Mouse (Mus musculus): Measurements from ENCODE around the gene Cdh24.
"Not testable (repeated sequence)": the region's sequence is repeated elsewhere in the genome, so short reads cannot be mapped to it uniquely, and the experiment has no call there.

Gene Cdh24

DNA sequence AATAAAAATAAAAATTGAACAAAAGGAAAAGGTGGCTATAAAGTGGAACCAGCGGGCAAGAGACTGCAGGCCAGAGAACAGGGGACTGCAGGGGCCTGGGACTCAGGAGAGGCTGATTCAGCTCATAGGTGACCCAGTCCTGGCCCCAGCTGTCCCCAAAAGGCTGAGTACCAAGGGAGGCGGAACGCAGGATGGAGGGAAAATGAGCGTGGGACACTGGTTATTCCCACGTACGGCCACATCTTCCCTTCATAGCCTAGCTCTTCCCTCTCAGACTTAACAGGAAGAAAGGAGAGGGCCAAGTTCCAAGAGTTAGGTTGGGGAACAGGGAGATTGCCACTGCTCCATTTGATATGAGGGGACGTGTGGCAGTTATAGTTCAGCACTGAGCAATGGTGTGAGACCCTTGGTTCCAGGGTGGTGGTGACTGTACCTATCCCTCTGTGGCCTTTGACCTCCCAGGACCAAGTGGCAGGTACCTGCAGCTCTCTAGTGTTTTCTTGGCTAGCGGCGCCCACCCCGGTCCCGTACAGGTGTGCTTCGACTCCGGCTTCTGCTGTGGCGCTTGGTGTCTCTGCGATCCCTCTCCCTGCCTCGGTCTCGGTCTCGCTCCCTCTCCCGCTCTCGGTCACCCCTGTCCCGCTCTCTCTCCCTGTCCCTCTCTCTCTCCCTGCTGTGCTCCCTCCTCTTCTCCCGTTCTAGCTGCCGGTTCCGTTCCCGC, 1.2 kb upstream of the Cdh24 start:
- no peak for DNase-seq (ENCODE audit: low read depth)

DNA sequence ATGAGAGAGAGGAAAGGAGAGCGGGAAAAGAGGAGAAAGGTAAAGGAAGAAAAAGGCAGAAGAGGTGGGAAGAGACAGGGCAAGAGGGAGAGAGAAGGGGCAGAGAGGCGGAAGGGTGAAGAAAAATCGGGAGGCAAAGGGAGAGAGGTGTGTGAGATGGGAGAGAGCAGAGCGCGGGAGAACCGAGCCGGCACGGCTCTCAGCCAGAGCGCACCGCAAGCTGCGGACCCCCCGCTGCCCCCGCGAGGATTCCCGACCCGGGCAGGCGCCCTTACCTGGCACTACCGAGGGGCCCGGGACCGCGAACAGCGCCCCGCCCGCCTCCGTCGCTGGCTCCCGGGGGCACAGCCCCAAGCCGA, 239 bp downstream of the Cdh24 start, which contains the start of gene Gm17606:
TSS of gene Gm17606 (plus strand) at position 7 of the 359 bp plus-strand sequence.
- DNase-seq (ENCODE audit: low read depth) = no peak

DNA sequence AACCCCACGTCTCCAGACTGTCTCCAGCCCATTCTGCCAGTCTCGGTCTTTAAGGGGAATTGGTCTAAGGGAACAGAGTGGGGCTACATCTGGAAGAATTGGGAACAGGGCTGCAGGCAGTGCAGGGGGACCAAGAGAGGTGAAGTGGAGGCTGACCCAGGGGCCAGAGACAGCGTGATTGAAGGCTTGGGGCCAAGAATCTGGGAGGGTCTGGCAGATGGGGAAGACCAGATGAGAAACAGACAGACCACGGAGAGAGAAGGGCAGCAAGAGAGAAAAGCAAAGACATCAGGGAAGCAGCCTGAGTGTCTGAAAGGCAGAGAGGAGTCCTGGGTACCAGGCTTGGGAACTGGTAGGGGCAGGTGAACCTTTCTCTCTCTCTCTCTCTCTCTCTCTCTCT, 1.0 kb downstream of the Cdh24 start:
- no peak for DNase-seq (ENCODE audit: low read depth)

DNA sequence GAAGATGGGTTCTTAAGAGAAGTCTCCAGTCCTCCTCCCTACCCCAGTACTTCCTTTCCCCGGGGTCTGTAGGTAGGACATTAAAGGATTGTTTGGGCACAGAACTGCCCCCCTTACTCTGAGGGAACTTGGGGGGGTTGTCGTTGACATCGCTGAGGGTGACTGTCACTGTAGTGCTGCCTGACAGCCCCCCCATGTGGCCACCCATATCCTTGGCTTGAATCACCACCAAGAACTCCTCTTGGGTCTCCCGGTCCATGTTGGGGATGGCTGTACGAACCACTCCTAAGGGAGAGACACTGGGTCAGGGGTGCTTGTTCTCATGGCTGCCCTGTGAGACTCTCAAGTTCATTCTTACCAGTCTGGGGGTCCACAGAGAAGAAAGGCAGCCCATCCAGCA, 3.0 kb downstream of the Cdh24 start:
- no peak for DNase-seq (ENCODE audit: low read depth)

DNA sequence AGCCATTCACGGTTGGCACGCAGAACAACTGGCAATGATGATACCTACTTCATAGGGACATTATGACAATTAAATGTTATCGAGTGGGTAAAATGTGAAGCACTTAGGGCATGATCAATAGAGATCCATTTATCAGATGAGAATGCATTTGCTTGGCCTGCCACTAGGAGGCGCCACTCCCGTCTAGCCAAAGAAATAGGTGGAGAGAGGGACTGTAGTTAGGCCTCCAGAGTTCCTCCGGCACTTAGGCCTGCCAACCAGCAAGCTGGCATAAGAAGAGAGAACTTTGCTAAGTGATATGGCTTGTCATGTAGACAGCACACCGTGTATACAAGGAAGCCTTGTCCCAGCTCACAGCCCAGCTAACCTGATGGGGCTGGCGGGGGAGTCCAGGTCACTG, 4.2 kb downstream of the Cdh24 start:
- peak; percentile 51 for DNase-seq (ENCODE audit: low read depth)

DNA sequence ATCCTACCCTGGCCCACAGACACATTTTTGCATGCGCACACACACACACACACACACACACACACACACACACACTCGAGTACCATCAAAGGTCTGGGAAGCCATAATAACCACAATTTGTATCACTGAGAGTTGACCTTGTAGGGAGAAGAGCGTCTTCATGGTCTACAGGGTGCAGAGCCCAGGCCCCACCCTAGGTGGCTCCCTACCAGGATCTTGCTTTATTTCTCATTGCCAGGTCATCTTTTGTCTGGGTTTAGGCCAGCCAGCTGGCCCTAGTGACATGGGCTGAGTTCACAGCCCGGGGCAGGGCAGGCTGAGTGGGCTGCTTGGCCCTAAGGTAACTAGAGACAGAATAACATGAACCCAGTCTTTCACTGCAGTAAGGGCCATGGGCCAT, 7.0 kb downstream of the Cdh24 start:
- peak; percentile 53 for DNase-seq (ENCODE audit: low read depth)

DNA sequence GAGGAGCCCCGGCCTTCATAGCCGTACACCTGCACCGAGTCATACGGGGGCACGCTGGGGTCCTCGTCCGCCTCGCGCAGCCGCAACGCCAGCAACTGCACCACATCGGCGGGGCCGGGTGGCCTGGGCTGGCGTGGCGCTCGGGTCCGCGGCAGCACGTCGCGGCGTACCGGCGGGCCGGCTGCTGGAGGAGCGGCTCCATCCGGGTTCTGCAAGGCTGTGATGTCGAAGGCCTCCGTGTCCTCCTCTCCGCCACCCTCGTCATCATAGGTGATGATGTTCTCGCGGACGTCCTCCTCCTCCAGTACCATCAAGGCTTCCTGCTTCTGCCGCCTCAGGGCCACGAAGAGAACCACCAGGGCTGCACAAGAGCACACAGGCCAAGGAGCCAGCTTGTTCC, 8.9 kb downstream of the Cdh24 start:
- DNase-seq (ENCODE audit: low read depth) = no peak

DNA sequence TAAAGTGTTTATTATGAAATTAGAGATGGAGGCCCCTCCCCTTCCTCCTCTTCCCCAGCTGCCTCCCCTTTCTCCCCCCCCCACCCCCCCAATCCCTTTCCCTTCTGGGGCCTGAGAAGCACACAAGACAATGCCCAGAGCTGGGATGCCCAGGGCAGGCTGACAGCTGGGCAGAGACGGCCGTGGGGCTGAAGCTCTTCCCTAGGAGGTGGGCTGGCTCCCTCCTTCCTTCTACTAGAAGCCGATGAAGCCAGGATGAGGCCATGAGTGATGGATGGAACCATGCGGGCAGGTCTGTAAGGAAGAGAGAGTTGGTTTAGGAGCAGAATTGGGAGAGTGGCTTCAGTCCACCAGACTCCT, 9.9 kb downstream of the Cdh24 start:
- no peak for DNase-seq (ENCODE audit: low read depth)

DNA sequence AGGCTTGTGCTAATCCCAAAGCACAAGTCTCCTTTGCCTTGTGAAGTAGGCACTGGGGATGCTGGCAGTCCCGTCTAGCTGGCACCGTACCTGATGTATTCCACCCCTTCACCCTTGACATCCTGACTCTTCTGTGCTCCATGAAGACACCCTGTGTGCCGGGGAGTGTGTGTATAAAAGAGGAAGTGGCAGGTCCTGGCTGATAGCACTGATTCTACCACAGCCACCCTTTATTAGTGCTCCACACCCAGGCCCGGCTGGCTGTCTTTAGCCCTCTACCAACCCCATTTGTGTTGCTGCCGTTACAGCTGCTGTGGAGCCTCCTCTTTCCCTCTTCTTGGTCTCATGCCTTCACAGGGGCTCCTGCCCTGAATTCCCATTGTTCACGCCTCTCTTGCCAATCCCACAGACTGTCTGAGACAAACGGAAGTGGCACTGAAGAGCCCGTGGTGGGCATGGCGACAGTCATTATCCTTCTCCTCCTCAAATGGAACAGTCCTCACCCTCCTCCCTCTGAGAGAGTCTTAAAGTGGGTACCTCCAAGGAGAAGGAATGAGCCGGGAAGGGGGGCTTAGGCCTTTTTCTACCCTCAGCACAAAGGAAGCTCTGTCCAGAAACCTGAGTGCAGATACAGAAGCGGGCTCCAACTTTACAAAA, 10.5 kb downstream of the Cdh24 start:
- peak; percentile 38 for DNase-seq (ENCODE audit: low read depth)

DNA sequence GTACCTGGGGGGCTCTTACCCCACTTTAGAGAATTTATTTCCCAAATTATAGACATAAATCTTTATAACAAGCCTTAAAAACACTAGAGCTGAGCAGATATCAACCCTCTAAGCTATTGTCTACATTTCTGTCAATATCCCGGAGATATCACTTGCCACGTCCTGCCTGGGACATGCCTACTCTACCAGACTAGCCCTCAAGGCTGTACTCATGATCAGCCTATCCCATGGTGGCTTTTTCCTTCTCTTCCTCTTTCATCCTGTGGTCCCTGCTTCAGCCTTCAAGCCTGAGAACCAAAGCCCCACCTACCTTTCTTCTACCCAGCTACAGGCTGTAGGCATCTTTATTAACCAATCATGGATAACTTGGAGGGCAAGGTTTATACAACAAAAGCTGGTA, 11.4 kb downstream of the Cdh24 start:
- DNase-seq (ENCODE audit: low read depth) = peak; percentile 39

DNA sequence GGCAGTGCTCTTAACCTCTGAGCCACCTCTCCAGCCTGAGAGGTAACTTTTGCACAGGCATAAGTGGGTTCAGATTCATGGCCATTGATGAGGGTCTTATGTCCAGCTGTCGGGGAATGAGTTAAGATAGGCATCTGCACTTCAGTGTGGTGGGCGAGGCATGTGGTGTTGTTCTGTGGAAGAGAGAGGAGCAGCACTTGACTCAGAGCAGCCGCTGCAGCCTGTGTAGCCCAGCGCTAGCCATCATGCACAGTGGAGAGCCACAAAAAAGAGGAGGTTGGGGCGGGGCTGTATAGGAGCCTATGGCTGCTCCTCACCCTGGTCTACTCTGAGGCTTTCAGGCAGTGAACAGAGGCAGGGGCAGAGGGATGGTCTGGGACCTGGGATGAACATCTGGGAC, 13.1 kb downstream of the Cdh24 start:
- no peak for DNase-seq (ENCODE audit: low read depth)

DNA sequence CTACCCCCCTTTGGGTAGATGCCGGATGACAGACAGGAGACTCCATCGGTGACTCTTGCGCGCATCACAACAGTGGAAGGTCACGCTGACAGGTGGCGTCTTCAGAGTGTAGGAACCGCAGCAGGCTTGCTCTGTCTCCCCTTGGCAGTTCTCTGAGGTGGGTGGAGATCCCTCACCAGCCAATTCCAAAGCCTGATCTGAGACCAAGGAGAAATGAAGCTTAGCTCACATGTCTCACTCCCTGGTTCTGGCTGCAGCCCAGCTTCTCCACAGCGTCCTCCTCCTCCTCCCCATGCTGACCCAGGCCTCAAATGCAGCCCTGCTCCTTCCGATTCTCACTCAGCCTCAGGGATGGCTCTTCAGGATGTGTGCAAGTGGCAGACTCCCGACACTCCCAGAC, 16.2 kb downstream of the Cdh24 start:
- no peak for DNase-seq (ENCODE audit: low read depth)

DNA sequence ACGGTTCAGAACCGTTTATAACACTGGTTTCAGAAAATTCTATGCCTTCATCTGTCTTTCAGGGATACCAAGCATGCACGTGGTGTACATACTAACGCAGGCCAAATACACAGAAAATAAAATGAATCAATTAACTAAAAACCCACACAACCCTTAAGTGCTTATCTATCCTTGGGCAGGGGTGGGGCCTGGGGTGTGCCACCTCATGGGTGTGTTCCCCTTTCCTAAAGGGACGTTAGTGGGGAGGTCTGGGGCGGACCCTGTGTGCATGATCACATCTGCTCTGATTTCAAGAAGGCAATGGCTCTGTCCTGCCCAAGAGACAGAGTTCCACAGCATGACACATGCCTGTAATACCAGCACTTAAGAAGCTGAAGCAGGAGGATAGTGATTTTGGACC, 17.8 kb downstream of the Cdh24 start:
- DNase-seq (ENCODE audit: low read depth) = no peak

DNA sequence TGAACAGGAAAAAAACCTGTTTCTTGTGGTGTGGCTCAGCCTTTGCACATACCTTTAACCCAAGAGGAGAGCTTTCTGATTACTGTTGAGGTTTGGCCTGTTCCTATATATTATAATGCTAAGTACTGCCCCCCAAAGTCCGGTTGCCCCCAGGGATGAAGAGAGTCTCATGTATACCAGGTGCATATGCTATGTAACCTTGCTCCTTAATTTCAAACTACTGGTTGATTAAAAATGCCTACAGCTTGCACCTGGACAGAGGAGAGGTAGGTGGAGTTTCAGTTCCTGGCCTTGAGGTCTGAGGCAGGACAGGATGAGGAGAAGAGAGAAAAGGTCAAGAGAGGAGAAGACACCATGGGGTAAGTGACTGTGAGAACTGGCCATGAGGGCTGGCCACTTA, 20.0 kb downstream of the Cdh24 start, which contains the start of gene Psmb11:
TSS of gene Psmb11 (plus strand) at position 301 of the 400 bp plus-strand sequence.
- no peak for DNase-seq (ENCODE audit: low read depth)

DNA sequence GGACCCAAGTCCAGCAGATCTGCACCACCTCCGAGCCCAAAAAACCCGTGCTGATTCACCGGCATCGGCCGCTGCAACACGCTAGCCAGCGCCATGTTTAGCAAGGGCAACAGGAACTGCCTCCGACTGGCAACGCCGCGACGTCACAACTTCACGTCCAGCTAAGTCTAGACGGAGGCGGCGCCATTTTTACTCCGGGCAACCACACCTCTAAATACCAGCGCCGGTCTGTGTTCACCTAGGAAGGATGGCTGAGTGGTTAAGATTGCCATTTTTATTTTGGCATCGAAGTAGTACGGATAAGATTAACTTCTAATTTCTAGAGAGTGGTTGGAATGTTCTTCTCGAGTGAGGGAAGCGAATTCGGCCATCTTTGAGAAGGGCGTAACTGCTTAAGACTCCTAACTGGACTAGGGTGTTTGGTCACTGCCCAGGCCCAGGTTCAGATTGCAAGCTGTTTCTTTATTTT, 23.2 kb downstream of the Cdh24 start, which contains the start of gene Psmb5:
TSS of gene Psmb5 (minus strand) at position 126 of the 469 bp plus-strand sequence.
- peak; percentile 98 for DNase-seq (ENCODE audit: low read depth)

DNA sequence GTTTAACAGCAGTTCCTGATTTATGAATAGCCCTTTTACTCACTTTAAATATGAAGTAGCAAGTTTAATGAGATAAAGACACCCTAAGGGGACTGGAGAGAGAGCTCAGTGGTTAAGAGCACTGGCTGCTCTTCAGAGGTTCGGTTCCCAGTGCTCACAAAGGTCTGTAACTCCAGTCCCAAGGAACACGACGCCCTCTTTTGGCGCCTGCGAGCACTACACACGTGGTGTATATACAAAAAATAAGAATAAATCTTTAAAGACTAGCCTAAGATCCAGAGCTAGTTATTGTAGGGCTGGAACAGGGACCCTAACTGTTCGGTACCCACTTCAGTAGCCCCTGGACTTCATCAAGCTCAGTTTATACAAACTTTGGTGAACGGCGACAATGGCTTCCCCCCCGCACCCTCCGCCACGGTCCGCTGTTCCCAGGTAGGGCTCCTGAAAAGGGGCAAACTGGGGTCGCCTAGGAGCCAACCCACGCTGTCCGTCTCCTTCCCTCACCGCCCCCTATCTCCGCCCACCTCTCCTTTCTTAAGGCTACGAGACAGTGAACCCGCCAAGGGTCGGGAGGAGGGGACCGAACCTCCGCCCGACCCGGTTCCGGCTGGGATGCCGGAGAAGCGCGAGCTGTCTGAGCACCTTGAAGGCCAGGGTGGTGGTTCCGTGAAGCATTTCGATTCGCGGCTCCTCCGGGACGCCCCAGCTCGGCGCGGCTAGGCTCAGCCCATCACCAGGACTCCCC, 23.8 kb downstream of the Cdh24 start:
- peak; percentile 57 for DNase-seq (ENCODE audit: low read depth)

DNA sequence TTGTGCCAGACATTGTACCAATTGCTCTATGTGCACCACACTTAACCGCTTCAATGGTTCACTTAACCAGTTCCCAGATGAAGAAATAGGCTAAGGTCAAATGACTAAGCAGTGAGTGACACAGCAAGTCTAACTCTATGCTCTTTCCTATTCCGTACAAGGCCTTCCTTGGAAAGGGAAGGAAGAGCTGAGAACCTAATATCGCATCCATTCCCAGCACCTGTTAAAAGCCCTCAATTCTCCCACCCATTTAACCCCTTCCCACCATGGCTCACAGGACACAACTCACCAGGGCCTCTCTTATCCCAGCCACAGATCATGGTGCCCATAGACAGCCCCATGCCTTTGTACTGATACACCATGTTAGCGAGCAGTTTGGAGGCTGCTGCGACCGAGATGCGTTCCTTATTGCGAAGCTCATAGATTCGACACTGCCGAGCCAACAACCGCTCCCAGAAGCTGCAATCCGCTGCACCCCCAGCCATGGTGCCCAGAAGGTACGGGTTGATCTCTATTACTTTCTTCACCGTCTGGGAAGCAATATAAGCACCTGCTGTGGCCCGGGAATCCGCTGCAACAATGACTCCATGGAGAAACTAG, 24.8 kb downstream of the Cdh24 start:
- DNase-seq (ENCODE audit: low read depth) = peak; percentile 75

DNA sequence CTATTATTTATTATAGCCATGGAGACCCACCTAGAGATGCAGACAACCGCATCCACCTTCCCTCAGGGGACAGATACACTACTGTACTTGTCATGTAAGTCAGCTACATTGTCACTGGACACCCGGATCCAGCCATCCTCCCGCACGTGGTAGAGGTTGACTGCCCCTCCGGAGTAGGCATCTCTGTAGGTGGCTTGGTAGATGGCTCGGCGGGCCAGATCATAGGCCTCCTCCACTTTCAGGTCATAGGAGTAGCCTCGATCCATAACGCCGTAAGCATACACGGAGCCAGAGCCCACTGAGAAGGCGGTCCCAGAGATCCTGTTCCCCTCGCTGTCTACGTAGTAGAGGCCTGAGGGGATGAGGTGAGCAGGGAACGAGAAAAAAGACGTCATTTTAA, 27.0 kb downstream of the Cdh24 start:
- not testable (repeated sequence) for DNase-seq (ENCODE audit: low read depth)

DNA sequence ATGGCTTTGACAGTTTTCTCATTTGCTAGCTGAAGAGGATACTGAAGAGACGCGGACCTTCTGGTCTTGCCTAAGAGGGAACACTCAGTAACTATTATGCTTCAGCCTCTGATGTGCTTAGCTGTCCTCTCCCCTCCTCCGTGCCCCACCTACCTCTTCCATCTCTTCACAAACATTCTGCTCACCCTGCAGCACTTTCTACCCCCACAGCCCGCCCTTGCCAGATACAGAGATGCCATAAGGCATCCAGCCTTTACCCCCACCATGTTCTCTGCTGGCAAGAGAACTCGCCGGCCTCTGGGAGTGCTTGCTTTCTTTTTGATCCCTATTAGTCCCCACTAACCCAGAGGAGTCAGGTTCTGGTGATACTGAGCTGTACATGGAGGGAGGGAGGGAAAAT, 30.5 kb downstream of the Cdh24 start:
- DNase-seq (ENCODE audit: low read depth) = no peak

DNA sequence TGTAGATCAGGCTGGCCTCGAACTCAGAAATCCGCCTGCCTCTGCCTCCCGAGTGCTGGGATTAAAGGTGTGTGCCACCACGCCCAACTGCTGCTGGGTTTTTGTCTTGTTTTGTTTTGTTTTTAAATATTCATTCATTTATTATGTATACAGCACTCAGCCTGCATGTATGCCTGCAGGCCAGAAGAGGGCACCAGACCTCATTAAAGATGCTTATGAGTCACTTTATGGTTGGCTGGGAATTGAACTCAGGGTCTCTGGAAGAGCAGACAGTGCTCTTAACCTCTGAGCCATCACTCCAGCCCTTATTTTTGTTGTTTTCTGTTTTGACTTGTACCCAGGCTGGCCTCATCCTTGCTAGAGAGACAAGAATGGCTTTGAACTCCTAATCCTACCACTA, 31.2 kb downstream of the Cdh24 start:
- peak; percentile 73 for DNase-seq (ENCODE audit: low read depth)

DNA sequence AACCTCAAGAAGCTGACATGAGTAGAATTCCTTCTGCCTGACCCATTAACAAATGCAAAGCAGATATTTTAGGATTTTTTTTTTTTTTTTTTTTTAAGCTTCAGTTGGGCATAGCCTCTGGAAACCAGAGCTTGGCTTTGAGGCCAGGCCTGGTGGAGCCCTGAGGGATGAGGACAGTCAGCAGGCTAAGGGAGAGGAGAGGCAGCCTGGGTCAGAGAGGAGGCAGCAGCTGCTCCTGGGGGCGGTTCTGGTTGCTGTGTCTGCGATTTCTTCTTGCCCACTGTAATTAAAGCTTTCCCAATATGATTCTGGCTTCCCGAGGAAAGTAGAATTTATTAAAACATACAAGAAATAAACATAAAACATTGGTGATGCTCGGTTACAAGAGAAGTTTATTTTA, 31.9 kb downstream of the Cdh24 start:
- no peak for DNase-seq (ENCODE audit: low read depth)

DNA sequence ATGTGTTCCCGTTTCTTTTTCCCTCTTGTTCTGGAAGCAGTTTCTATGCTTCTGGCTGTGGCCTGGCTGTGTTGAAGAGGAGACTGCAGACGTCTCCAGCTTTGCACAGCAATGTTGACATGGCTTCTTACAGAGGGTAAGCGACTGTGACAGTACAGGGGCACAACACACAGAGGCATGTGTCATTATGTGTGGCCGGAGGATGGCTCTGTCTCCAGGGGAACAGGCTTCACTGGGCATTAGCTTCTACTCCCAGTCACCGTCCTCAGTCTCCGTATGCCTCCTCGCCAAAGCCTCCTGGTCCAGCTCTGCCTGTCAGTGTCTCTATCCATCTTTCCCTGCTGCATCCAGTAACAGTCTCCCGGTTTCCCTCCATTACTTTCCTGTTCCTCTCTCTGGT, 33.9 kb downstream of the Cdh24 start:
- DNase-seq (ENCODE audit: low read depth) = no peak
